Mouse (Mus musculus) G1E (cell line): ENCODE data around the gene Ccdc61.

Experiments
- CTCF ChIP-seq: IDR thresholded peaks from 2 replicates; pipeline ENCODE4 v1.5.1; 2012; ENCODE audit warnings: low read depth, low read length, inconsistent platforms, mixed read lengths
- GATA1 ChIP-seq: IDR thresholded peaks from 2 replicates; pipeline ENCODE4 v1.6.1; 2012; ENCODE audit warnings: borderline replicate concordance, low read length, inconsistent platforms, mixed read lengths
- GATA2 ChIP-seq: IDR thresholded peaks from 2 replicates; pipeline ENCODE4 v1.6.1; 2012; ENCODE audit warnings: low read depth, low read length, inconsistent platforms, borderline replicate concordance
- POLR2AphosphoS5 ChIP-seq: IDR thresholded peaks from 2 replicates; pipeline ENCODE4 v1.6.1; 2012; ENCODE audit warnings: low read depth, low read length, inconsistent platforms; ENCODE audit not compliant: insufficient replicate concordance
- TAL1 ChIP-seq: conservative IDR thresholded peaks from 2 replicates; pipeline ENCODE4 v1.6.1; 2012; ENCODE audit warnings: low read depth, low read length, inconsistent platforms, mixed read lengths

- no peak for TF ChIP-seq CTCF
- no peak for TF ChIP-seq GATA2
- no peak for TF ChIP-seq GATA1
- TF ChIP-seq POLR2AphosphoS5 = no peak
- TF ChIP-seq TAL1 = no peak
Observed at GRCm38 (mm10) chr7:18923711-18924191, 13.5 kb upstream of the Ccdc61 start.
